Mouse (Mus musculus): ENCODE results near the gene Luc7l3.

DNA sequence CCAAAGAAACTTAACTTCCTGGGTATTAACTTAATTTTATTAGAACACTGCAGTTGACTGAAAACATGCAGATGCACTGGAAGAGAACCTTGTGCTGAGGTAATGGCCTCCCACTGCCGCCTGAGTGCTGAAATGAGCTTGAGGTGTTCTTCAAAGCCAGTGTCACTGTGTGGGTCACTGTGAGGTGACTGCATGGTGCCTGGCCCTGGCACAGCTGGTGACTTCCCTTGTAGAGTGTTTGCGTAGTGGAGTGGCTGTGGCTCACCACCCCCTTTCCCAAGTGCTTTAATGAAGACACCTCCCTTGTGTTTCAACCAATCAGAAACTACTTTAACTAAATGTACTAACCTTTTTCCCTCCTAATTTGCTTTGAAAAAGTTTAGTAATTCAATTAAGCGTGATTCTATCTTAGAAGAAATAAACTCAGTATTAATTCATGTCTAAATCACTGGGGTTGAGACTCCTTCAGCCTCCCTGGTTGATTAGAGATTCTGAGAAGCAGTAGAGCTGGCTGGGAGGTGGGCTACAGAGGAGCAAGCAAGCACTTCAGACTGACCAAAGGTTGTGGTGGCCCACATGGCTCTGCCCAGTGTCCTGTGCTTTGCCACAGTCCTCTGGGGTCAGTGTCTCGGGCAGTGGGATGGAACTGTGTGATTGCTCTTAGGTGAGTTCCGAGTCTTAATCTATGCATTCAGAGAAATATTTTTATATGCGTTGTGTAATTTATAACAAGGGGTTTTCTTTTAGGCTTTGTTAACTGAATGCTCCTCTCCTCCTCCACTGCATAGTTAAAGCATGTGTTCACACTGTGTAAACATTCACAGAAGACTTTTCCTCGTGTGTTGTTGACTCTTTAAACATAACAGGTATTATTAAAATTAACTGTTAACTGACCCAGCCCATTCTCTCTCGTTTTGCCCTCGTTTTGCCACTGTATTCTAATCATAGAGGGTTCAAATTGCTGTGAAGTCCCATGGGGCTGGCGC is 19.5 kb upstream of the Luc7l3 start:
- TF ChIP-seq CTCF (IDR thresholded peaks at IDR 0.05; ENCODE audit: control insufficient read depth, insufficient read depth, insufficient replicate concordance, low read depth, low read length), result no peak
- TF ChIP-seq POLR2A (IDR thresholded peaks at IDR 0.05; ENCODE audit: control insufficient read depth, low read depth, low read length), result no peak

Data from testis, adult 2 months (tissue).